Comparison of ENCODE assay signal across 10 mouse cellular contexts in genomic region chr7:65450158-65450557, GRCm38 (mm10).
DNase-seq lines count a peak whose midpoint lies in the region; ATAC-seq lines count a peak whose summit lies in the region.
"Had no signal": no experiment of that assay in that cellular context is flagged by ENCODE, and none has a peak within 500 bp of the region (broad histone marks: within the 10 kb centered on the region; RNA-seq: fewer than 3 reads in every experiment).

No protein-coding gene starts in this region.

- no peaks in the 10 kb centered on the region for H3K9me3 ChIP-seq in hindbrain, embryonic 13.5 days
- H3K9me3 ChIP-seq in neural tube, embryonic 13.5 days: 0 out of 2 replicates have a peak, but pooled peaks cover 3% of the 10 kb centered on the region
- H3K9me3 ChIP-seq in liver, embryonic 12.5 days (replicated peaks): no peaks in the 10 kb centered on the region

- peak; percentile 76 for ATAC-seq in hindbrain, embryonic 13.5 days (ENCODE audit: low FRiP score)
- ATAC-seq in neural tube, embryonic 13.5 days (ENCODE audit: low read depth): peak; percentile 81
- no peak for ATAC-seq in liver, embryonic 12.5 days

- no peak overlapping the region for H3K4me3 ChIP-seq in hindbrain, embryonic 13.5 days
- no peak overlapping the region for H3K4me3 ChIP-seq in neural tube, embryonic 13.5 days
- no peak overlapping the region for H3K4me3 ChIP-seq in liver, embryonic 12.5 days

- H3K27me3 ChIP-seq in hindbrain, embryonic 13.5 days: no peaks in the 10 kb centered on the region
- no peaks in the 10 kb centered on the region for H3K27me3 ChIP-seq in neural tube, embryonic 13.5 days
- no peaks in the 10 kb centered on the region for H3K27me3 ChIP-seq in liver, embryonic 12.5 days (replicated peaks)

- H3K36me3 ChIP-seq in hindbrain, embryonic 13.5 days: no peaks in the 10 kb centered on the region
- no peaks in the 10 kb centered on the region for H3K36me3 ChIP-seq in neural tube, embryonic 13.5 days
- no peaks in the 10 kb centered on the region for H3K36me3 ChIP-seq in liver, embryonic 12.5 days

- H3K9ac ChIP-seq in hindbrain, embryonic 13.5 days: no peak overlapping the region
- no peak overlapping the region for H3K9ac ChIP-seq in neural tube, embryonic 13.5 days
- no peak overlapping the region for H3K9ac ChIP-seq in liver, embryonic 12.5 days
- H3K9ac ChIP-seq: lung, embryonic 14.5 days had no signal

- DNase-seq in left cerebral cortex, postnatal 4 days: peak; percentile 34
- no peak for DNase-seq in left cerebral cortex, adult 8-10 months (ENCODE audit: low spot score in 2 of 2)
- DNase-seq in embryo, embryonic 10.5 days (ENCODE audit: low spot score): peak; percentile 58
- DNase-seq in yolk sac, embryonic 10.5 days (ENCODE audit: low spot score): no peak
- no peak for DNase-seq in urinary bladder, postnatal 25 days (ENCODE audit: low spot score)
- DNase-seq: gastrocnemius, postnatal 36 days; lung, embryonic 14.5 days had no signal

- H3K4me2 ChIP-seq in hindbrain, embryonic 13.5 days: no peak overlapping the region
- no peak overlapping the region for H3K4me2 ChIP-seq in neural tube, embryonic 13.5 days
- no peak overlapping the region for H3K4me2 ChIP-seq in liver, embryonic 12.5 days
- H3K4me2 ChIP-seq: lung, embryonic 14.5 days had no signal

- peaks cover 14% of the 10 kb centered on the region for H3K4me1 ChIP-seq in hindbrain, embryonic 13.5 days (replicated peaks)
- peaks cover 14% of the 10 kb centered on the region for H3K4me1 ChIP-seq in neural tube, embryonic 13.5 days (replicated peaks)
- H3K4me1 ChIP-seq in liver, embryonic 12.5 days: no peaks in the 10 kb centered on the region

- peak overlapping the region; percentile 48; the same call in 1 of the 2 replicates for H3K27ac ChIP-seq in hindbrain, embryonic 13.5 days
- H3K27ac ChIP-seq in neural tube, embryonic 13.5 days (replicated peaks): no peak overlapping the region
- no peak overlapping the region for H3K27ac ChIP-seq in liver, embryonic 12.5 days

- intact Hi-C loops in left cerebral cortex, postnatal 4 days (cut with DNase I): no loop called here

- 12% methylated on average over 5 of the region's 5 CpGs for WGBS in hindbrain, embryonic 13.5 days
- 6% methylated on average over 5 of the region's 5 CpGs for WGBS in neural tube, embryonic 13.5 days
- WGBS in liver, embryonic 12.5 days (ENCODE audit: insufficient replicate concordance): 66% methylated on average over 5 of the region's 5 CpGs

Comparison
In these comparisons a context has a peak if more than half of its experiments do, and no peak if none do; other contexts are left out.
1. DNase-seq: peak in left cerebral cortex, postnatal 4 days (single experiment) and embryo, embryonic 10.5 days (single experiment); none in left cerebral cortex, adult 8-10 months (0 of 2), yolk sac, embryonic 10.5 days (single experiment) and urinary bladder, postnatal 25 days (single experiment).